Mouse (Mus musculus) spleen, adult 2 months (tissue): ENCODE measurements around the gene H2-D1. TPM values are rescaled to one million over a fixed set of nuclear protein-coding genes. Genes with fewer than 3 reads are reported as not detected.
"Not testable (repeated sequence)": the region's sequence is repeated elsewhere in the genome, so short reads cannot be mapped to it uniquely, and the experiment has no call there.

Experiments
- DNase-seq, 2 experiments: peaks; one replicate each; pipeline versions ENCODE4 v3.0.0 to v3.0.0-alpha.2; 2012 to 2021; ENCODE audit warnings: low spot score in 2 of 2, low read depth in 1 of 2
- H3K27ac ChIP-seq: fragments of 200-500 bp; 2 replicates; pipeline ENCODE4 v1.5.1; 2012; ENCODE audit warnings: low read length, inconsistent platforms; ENCODE audit not compliant: insufficient read depth
- H3K27me3 ChIP-seq: fragments of 200-500 bp; 2 replicates; pipeline ENCODE4 v1.6.1; 2012; ENCODE audit warnings: mild to moderate bottlenecking, moderate library complexity, low read length, inconsistent platforms; ENCODE audit not compliant: control insufficient read depth, insufficient read depth
- H3K36me3 ChIP-seq: fragments of 200-500 bp; 2 replicates; pipeline ENCODE4 v1.6.1; 2012; ENCODE audit warnings: mild to moderate bottlenecking, low read length, inconsistent platforms; ENCODE audit not compliant: control insufficient read depth, insufficient read depth
- H3K4me1 ChIP-seq: fragments of 200-500 bp; 2 replicates; pipeline ENCODE4 v1.6.1; 2011; ENCODE audit warnings: inconsistent platforms; ENCODE audit not compliant: control insufficient read depth, insufficient read depth, insufficient read length
- H3K4me3 ChIP-seq: fragments of 200-500 bp; 2 replicates; pipeline ENCODE4 v1.5.1; 2011; ENCODE audit warnings: mild to moderate bottlenecking, inconsistent platforms; ENCODE audit not compliant: insufficient read depth, insufficient read length; ENCODE audit errors: extremely low read depth
- CTCF ChIP-seq: fragments of 200-500 bp; IDR thresholded peaks from 2 replicates; pipeline ENCODE4 v1.5.1; 2011; ENCODE audit warnings: mild to moderate bottlenecking, inconsistent platforms; ENCODE audit not compliant: insufficient read depth, insufficient read length, insufficient replicate concordance; ENCODE audit errors: extremely low read depth
- POLR2A ChIP-seq: fragments of 200-500 bp; IDR thresholded peaks from 2 replicates; pipeline ENCODE4 v1.6.1; 2011; ENCODE audit warnings: low read depth, low read length, inconsistent platforms
- WGBS: fragments of 180-500 bp; shearing (Covaris S2); methylation state at CpG from one replicate; pipeline ENCODE4 v1.1.7; 2018; 5-methylcytosine and 5-hydroxymethylcytosine counted together
- polyA plus RNA-seq: library from polyadenylated mRNA; depleted of rRNA; stranded (reverse); fragments of >200 nt; gene quantifications from 2 replicates; pipeline ENCODE4 v1.2.3, GENCODE M21; 2012

The H2-D1 gene
- polyA plus RNA-seq, 1 experiment: 1,148 TPM

GRCm38 (mm10) chr17:35224641-35225040, 37.9 kb upstream of the H2-D1 start:
- H3K27ac ChIP-seq: no peak overlapping the region
- H3K27me3 ChIP-seq: no peaks in the 10 kb centered on the region
- no peak for DNase-seq
- WGBS: 92% methylated on average over 4 of the region's 4 CpGs
- peaks cover 10% of the 10 kb centered on the region for H3K36me3 ChIP-seq
- H3K4me1 ChIP-seq: peaks cover 29% of the 10 kb centered on the region
- TF ChIP-seq CTCF: no peak
- TF ChIP-seq POLR2A: no peak
- H3K4me3 ChIP-seq: no peak overlapping the region

GRCm38 (mm10) chr17:35225456-35225855, 37.1 kb upstream of the H2-D1 start:
- Histone ChIP-seq H3K4me1 (peaks cover 21% of the 10 kb centered on the region), H3K4me3 (no peak overlapping the region), H3K27ac (no peak overlapping the region), H3K36me3 (peaks cover 12% of the 10 kb centered on the region), H3K27me3 (no peaks in the 10 kb centered on the region)
- DNase-seq: no peak
- TF ChIP-seq CTCF (no peak), POLR2A (no peak)
- WGBS: 96% methylated on average over 5 of the region's 5 CpGs

- Histone ChIP-seq H3K27ac (peak overlapping the region; percentile 10; the same call in 1 of the 2 replicates), H3K4me3 (no peak overlapping the region), H3K4me1 (peaks cover 17% of the 10 kb centered on the region), H3K36me3 (peaks cover 13% of the 10 kb centered on the region), H3K27me3 (no peaks in the 10 kb centered on the region)
- 57% methylated on average over 14 of the region's 14 CpGs for WGBS
- DNase-seq: no peak
- TF ChIP-seq CTCF (no peak), POLR2A (no peak)
Observed at GRCm38 (mm10) chr17:35226561-35227046, 35.9 kb upstream of the H2-D1 start.

GRCm38 (mm10) chr17:35231022-35231421, 31.5 kb upstream of the H2-D1 start:
- 66% methylated on average over 10 of the region's 10 CpGs for WGBS
- TF ChIP-seq CTCF (no peak), POLR2A (no peak)
- H3K4me3 ChIP-seq: no peak overlapping the region
- DNase-seq: no peak
- peaks cover 16% of the 10 kb centered on the region for H3K4me1 ChIP-seq
- 0 out of 2 replicates have a peak overlapping the region, but pooled peaks have one; percentile 0 for H3K27ac ChIP-seq
- peaks cover 13% of the 10 kb centered on the region for H3K36me3 ChIP-seq
- H3K27me3 ChIP-seq: no peaks in the 10 kb centered on the region

- H3K27me3 ChIP-seq: no peaks in the 10 kb centered on the region
- H3K4me3 ChIP-seq: peak overlapping the region; percentile 10; the same call in 1 of the 2 replicates
- peaks cover 14% of the 10 kb centered on the region for H3K4me1 ChIP-seq
- H3K36me3 ChIP-seq: peaks cover 13% of the 10 kb centered on the region
- DNase-seq: peak; percentile 67 to 87
- peak overlapping the region; percentile 90 for H3K27ac ChIP-seq
- WGBS: 3% methylated on average over 12 of the region's 12 CpGs
- TF ChIP-seq CTCF (peak; percentile 89), POLR2A (no peak)
Observed at GRCm38 (mm10) chr17:35232043-35232442, 30.5 kb upstream of the H2-D1 start.

GRCm38 (mm10) chr17:35232659-35233058, 29.9 kb upstream of the H2-D1 start:
- Histone ChIP-seq H3K4me1 (peaks cover 14% of the 10 kb centered on the region), H3K27ac (peak overlapping the region; percentile 90), H3K27me3 (no peaks in the 10 kb centered on the region), H3K4me3 (peak overlapping the region; percentile 10; the same call in 1 of the 2 replicates), H3K36me3 (peaks cover 13% of the 10 kb centered on the region)
- TF ChIP-seq POLR2A (no peak), CTCF (no peak)
- DNase-seq: no peak
- WGBS: 16% methylated on average over 5 of the region's 5 CpGs

GRCm38 (mm10) chr17:35233114-35233980, 29.2 kb upstream of the H2-D1 start, which contains the start of gene Atp6v1g2:
TSS of gene Atp6v1g2 (plus strand) at chr17:35233660.
- TF ChIP-seq POLR2A (no peak; the same call in 1 of the 2 replicates), CTCF (no peak)
- H3K36me3 ChIP-seq: peaks cover 10% of the 10 kb centered on the region
- peak within 1 kb of the TSS; percentile 90 for H3K27ac ChIP-seq
- 22% methylated on average over 18 of the region's 18 CpGs for WGBS
- H3K4me3 ChIP-seq: peak within 1 kb of the TSS; percentile 60; the same call in 1 of the 2 replicates
- H3K4me1 ChIP-seq: peaks cover 14% of the 10 kb centered on the region
- DNase-seq: no peak
- no peaks in the 10 kb centered on the region for H3K27me3 ChIP-seq

- H3K27ac ChIP-seq: peak overlapping the region; percentile 90
- not testable (repeated sequence) for H3K4me3 ChIP-seq, H3K36me3 ChIP-seq, DNase-seq, H3K27me3 ChIP-seq
- 44% methylated on average over 7 of the region's 7 CpGs for WGBS
- H3K4me1 ChIP-seq: peaks cover 14% of the 10 kb centered on the region
Observed at GRCm38 (mm10) chr17:35234090-35234489, 28.4 kb upstream of the H2-D1 start.
